Mouse (Mus musculus): ENCODE measurements around the gene Wdr3.

Gene Wdr3

DNA sequence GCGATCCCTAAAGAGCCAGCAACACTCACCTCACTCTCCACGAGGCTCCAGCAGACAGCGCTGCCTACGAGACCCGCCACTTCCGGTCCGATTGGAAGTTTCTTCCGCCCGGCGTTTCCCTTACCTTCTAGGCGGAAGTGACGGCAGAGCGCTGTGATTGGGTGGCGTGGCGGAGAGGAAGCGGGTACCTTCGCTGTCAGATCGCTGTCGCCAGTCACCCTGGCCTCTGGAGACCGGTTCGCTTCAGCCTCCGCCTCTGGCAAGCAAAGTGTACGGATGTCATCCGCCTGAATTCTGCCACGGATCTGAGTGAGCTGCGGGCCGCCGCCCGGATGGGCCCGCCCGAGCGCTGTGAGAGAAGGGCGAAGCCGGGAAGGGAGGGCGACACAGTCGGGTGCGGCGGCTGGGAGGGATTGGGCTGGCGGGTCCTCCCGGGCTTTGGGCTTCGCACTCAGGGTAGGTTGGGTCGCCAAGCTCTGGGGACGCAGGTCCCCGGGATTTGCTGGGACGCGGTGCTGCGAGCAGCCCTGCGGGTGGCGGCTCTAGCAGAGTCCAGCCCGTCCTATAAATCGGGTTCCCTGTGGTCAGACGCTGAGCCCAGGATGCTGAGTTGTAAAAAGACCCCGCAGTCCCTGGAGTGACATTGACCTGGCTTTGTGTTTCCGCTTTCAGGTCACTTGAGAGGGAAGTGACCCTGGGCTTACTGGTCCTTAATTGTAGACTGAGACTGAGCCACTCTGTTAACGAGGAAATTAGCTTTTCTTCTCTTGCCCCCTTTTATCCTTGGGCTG lies at the start of gene Wdr3, which contains the start of gene Gdap2:
Gene Wdr3 (minus strand): TSS at position 93 of the 791 bp plus-strand sequence.
Gene Gdap2 (plus strand): TSS at position 67 of the 791 bp plus-strand sequence.
- DNase-seq (ENCODE audit: extremely low read depth, low read depth) = peak; percentile 99

DNA sequence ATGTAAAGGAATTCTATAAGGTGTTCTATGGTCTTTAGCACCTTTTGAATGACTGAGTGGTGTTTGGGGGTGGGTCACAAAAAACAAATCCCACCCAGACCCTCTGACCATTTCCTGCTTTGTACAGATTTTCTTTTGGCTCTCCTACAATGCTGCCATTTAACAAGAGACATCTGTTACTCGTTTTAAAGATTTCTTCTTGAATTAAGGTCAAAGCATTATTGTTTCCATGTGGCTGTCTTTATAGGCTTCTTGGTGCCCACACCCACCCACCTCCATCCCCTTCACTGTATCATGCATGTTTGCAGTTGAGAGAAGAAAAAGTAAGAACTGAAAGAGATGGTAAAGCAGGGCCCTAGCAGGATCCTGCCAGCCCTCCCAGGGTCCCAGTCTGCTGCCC lies 44.8 kb upstream of the Wdr3 start:
- DNase-seq (ENCODE audit: extremely low read depth, low read depth) = no peak

DNA sequence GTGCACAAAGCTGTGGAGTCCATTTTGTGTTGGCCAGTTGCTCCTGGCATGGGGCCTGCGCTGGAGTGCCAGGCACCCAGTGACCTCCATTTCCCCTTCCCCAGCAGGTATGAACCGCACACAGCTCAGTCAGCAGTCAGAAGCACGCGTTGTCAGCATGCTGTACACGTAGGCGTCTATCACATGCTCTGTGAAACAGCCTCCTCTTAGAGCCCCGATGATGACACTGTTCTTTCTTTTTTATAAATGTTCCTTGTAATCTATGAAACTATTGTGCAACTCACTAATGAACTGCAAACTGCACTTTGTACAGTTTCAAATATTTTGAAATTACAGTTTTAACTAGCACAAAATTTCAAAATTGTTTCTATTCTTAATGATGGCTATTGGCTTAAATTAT lies 39.3 kb upstream of the Wdr3 start:
- no peak for DNase-seq (ENCODE audit: extremely low read depth, low read depth)

- no peak for DNase-seq (ENCODE audit: extremely low read depth, low read depth)
Measured at GRCm38 (mm10) chr3:100194210-100194609, 32.0 kb upstream of the Wdr3 start.

DNA sequence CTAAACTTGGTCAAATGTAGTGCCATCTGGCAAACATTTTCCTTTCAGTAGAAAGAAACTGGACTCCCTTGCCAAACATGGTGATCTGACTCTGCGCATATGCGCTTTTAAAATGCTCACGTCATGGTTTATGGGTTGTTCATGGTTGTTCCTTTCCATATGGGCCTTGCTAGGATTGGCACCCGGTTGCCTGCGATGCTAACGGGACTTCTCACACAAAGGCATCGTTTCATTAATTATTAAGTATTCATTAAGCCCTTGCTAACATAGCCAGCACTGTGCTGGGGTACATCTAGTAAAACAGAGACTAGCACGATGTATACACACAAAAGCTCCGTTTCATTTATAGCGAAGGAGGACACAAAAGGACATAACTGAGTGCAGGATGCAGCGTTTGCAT lies 27.7 kb upstream of the Wdr3 start:
- DNase-seq (ENCODE audit: extremely low read depth, low read depth) = no peak

- peak; percentile 68 for DNase-seq (ENCODE audit: extremely low read depth, low read depth)
Measured at GRCm38 (mm10) chr3:100189444-100189843, 27.2 kb upstream of the Wdr3 start.

DNA sequence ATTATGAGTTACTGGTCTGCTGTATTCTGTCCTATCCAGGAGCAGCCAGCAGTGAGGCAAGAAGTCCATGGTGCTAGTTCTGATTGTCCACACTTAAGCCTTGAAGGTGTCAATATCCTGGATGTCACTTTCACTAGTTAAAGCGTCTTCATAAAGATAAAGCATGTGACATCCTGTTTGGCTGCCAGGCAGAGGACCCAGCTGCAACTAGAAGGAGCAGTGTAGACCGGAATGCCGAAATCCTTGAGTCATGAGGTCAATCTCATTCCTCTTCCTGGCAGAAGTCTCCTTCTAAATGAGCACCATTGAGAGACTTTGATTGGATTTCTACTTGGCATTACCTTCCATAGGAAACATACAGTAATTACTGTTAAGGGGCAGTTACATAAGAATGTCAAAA lies 18.3 kb upstream of the Wdr3 start:
- DNase-seq (ENCODE audit: extremely low read depth, low read depth) = no peak

DNA sequence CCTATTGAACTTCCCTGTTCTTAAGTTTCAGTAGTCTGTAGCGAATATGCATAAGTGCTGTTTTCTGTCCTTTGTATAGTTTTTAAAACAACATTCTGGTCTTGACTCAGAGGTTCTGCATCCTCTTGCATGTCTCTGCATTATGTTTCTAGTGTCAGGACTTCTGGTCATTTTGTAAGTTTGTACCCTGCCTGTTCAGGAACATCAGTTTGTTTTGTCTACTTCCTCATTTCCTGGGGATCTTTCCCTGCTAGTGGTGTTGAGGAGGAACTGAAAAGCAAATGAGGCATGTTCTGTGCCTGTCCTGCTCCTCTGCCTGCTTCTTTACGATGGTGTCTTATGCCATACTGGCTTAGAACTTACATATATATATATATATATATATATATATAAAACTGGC lies 13.8 kb upstream of the Wdr3 start:
- DNase-seq (ENCODE audit: extremely low read depth, low read depth) = peak; percentile 78

GRCm38 (mm10) chr3:100164991-100165390 lies 2.8 kb upstream of the Wdr3 start:
- DNase-seq (ENCODE audit: extremely low read depth, low read depth) = no peak

GRCm38 (mm10) chr3:100163556-100163955 lies 1.3 kb upstream of the Wdr3 start:
- DNase-seq (ENCODE audit: extremely low read depth, low read depth) = no peak

DNA sequence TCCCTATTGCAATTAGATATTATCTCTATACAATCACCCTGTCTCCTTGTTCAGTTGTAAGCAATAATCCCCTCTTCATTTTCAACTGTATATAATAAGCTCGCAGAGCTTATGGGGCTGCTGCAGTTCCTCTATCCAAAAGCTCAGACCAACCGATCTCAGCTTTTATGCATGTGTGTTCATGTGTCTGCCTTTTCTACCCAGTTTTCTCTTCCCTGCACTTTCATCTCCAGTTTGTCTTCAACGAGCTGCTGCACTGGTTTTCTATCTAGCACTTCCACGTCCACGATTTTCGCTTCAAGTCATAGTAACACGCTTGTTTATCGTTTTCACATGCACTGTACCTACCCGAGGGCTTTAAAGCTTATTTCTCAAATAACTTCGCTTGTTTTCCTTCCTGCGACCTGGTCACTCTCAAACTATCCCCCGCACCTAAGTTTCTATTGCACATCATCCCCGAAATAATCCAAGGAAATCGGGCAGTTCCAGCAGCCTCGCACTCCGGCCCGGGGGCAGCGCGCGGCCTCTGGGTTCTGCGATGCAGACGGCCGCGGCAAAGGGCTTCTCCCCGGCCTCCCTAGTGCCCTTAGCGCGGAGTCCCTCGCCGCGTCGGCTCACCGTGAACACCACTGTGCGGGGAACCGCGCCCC lies 417 bp downstream of the Wdr3 start:
- DNase-seq (ENCODE audit: extremely low read depth, low read depth) = peak; percentile 53

DNA sequence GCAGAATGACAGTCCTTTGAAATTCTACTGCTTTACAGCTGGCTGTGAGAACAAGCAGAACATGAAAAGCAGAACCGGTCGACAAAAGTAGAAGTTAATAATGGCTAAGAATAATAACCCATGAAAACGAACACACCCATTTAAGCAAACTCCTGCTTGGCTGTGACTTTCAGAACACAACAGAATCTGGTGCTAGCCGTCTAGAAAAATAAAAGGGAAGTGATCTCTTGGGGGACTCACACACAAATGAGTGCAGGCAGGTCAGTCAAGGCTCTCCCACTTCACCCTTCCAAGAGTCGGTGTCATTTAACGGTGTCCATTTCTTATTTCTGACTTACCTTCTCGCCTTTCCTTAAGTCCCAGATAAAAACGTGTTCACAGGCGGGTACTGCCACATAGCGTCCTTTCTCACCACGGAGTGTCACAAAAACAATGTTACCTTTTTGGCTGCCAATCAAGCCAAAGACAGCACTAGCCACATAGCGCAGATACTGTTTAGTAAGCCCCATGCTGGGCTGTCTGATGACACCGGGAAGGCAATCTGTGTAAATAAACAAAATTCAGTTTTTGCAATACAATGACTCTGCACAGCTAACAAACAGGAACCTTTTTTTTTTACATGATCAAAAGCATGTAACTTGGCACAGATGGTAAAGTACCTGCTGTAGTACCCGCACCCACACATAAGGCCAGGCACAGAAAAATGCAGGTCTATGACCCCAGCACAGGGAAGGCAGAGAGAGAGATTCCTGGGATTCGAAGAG lies 1.3 kb downstream of the Wdr3 start:
- peak; percentile 61 for DNase-seq (ENCODE audit: extremely low read depth, low read depth)

DNA sequence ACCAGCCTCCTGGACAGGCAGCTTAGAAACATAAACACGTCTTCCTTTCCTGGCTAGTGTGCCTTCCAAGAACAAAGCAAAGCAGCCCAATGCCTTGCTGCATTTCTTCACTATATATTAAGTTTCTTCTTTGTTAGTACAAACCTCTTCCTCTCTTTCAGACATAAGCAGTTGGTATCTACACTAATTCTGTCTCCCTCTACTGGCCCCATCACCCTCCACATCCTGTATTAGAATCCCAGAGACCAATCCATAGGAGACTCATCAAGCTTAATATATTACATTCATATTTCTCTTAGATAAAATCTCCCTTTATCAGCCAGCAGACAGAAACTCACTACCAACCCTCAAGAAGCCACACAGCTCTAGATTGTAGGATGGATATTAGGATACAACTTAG lies 39.8 kb downstream of the Wdr3 start:
- no peak for DNase-seq (ENCODE audit: extremely low read depth, low read depth)

DNA sequence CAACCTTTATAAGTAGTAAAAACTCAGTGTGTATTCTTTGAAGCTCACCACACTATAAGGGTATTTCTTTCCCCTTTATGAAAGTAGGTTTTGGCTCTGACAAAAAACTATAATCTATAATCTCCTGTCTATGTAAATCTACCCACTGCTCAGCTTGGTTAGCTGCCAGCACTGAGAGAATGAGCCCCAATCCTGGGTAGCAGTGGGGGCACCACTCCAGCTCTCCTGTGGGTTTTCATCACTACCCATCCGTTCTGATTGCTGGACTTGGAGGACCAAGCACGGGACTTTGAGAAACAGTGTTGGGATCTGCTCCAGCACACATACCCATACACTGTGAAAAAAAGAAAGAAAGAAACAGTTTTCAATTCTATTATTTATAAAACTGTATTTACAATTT lies 40.2 kb downstream of the Wdr3 start:
- DNase-seq (ENCODE audit: extremely low read depth, low read depth) = no peak

DNA sequence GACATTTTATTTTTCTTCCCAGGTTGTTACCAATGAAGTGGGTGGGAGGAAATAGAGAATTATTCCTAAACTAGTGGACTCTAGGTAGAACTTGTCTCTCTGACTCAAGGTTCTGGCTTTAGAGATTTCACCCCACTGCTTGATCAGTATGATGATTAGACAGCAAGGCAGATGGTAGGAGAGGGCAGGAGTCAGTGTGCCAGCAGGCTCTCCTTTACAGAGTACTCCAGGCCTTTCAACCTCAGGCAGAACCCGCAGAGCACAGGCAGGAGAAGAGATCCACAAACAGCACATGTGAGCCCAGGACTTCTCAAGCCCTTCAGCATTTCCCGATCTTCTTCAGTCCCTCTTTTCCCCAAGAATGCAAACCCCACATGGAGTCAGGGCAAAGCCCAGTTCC lies 43.5 kb downstream of the Wdr3 start:
- DNase-seq (ENCODE audit: extremely low read depth, low read depth) = no peak

DNA sequence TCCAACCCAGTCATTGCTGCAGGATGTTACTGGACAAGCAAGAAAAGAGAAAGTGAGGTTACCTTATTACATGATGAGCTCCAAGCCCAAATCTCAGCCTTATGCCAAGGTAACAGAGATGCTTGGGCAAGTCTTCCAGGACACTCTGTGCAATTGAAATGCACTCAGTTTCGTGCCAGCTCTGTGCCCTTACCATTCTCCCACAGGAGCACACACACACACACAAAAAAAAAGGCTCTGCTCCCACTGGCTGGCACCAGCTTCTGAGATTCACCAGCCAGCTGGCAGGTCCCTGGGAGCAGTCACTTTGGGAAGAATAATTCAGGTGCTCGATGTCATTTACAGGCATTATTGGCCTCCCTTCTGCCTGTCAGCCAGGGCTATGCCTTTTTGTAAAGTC lies 55.5 kb downstream of the Wdr3 start:
- no peak for DNase-seq (ENCODE audit: extremely low read depth, low read depth)

- DNase-seq (ENCODE audit: extremely low read depth, low read depth) = no peak
Measured at GRCm38 (mm10) chr3:100102386-100103092, 59.7 kb downstream of the Wdr3 start.

Data from MEL-GATA-1-ER (cell line).